Mouse (Mus musculus) layer of hippocampus, postnatal 10 days (tissue): ENCODE data around the gene Phox2a. TPM values are rescaled to one million over a fixed set of nuclear protein-coding genes. Genes with fewer than 3 reads are reported as not detected.

ENCODE experiments used
- DNase-seq, 2 experiments: peaks; one replicate each; pipeline ENCODE4 v3.0.0; 2021; ENCODE audit warnings: low spot score in 2 of 2
- long read RNA-seq: library from polyadenylated mRNA; stranded (forward); transcript quantifications from one replicate; pipeline ENCODE4 v2.0.0, GENCODE M21; 2023
- total RNA-seq, 2 experiments: library from RNA; stranded (reverse); gene quantifications; 2 replicates each; pipeline ENCODE4 v1.2.3; 2021

The Phox2a gene
- not detected for total RNA-seq
- long read RNA-seq: 0 reads

DNA sequence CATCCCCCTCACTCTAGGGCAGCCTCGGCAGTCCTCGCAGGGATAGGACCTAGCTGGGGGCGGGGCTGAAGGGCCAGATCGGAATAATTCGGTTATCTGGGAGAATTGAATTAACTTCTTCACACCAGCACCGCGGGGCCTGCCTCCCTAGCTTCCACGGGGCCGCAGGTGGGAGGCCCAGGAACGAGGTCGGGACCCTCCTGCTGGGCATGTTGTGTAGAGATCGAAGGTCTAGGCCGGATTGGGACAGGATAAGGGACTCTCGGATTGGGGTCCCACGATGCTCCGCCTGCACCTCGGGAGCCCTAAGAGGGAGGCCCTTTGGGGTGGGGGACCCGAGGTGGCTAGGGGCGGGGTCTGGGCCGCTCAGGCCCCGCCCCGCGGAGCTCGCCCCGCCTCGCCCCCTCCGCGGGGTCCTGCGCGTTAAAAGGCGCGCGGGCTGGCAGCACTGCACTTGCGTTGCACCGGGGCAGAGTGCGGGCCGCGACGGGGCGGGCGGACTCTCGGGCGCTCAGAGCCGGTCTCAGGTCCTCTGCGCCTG lies at the start of gene Phox2a:
Gene Phox2a (plus strand): TSS at position 453 of the 541 bp plus-strand sequence.
- DNase-seq: no peak

DNA sequence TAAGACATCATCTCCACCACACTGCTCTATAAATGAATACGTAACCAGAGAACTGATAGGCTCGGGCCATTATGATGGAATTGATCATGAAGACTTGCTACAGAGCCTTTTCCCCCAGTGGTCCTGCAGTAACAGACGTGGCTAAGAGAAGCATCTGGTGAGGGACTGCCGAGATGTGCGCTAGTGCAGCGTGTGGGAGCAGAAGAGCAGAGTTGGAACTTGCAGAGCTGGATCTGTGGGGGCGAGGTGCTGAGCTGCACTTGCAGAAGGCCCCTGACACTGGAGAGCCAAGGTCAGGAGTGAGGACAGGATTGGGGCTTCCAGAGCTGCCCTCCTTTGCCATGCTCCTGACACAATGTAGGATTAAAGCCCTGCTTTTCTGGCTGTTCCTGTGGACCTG lies 48.1 kb upstream of the Phox2a start:
- DNase-seq: no peak

DNA sequence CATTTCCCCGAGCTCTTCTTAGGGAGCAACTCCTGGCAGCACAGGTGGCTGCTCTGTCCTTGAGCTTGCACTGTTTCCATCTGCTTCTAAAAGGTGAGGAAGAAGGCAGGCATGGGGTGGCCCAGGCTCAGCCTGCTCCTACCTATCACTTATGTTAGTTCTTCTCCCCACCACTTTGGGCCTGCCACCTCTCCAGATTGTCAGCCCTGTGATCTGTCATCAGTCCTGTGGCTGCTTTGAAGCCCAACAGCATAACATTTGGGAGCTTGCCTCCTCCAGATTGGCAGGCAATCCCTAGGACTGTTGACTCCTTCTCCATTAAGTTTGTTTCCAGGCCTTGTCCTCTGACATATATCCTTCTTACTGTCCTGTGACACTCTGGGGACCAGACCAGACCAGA lies 46.5 kb upstream of the Phox2a start:
- no peak for DNase-seq

GRCm38 (mm10) chr7:101772687-101773086 lies 45.4 kb upstream of the Phox2a start:
- DNase-seq: peak; percentile 31 to 42

GRCm38 (mm10) chr7:101777053-101777452 lies 41.1 kb upstream of the Phox2a start:
- no peak for DNase-seq

DNA sequence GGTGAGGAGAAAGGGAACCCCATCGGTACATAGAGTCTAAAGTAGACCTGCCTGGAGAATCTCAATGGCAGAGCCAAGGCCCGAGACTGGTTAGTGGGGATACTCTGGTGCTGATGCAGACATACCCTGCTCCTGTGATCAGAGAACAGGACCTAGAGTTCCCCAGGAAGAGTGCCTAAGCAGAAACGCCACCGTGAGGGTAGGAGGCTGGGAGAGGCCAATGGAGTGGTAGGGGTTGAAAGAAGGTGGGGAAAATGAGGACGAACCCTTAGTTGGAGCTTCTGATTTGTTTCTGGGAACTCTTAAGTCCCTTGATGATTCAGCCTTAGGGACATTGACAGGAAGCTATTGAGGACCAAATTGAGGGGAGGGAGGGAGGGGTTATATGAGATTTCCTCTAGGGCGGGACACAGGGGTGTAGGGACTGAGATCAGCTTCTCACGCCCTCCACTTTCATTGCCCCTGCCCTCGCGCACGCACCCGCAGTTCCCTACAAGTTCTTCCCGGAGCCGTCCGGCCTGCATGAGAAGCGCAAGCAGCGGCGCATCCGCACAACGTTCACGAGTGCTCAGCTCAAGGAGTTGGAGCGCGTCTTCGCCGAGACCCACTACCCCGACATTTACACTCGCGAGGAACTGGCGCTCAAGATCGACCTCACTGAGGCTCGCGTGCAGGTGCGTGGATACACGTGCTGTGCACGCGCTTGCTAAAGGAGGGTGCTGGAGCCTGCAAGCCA lies 2.4 kb downstream of the Phox2a start:
- DNase-seq: peak in 1 of 2 experiments; percentile 11

DNA sequence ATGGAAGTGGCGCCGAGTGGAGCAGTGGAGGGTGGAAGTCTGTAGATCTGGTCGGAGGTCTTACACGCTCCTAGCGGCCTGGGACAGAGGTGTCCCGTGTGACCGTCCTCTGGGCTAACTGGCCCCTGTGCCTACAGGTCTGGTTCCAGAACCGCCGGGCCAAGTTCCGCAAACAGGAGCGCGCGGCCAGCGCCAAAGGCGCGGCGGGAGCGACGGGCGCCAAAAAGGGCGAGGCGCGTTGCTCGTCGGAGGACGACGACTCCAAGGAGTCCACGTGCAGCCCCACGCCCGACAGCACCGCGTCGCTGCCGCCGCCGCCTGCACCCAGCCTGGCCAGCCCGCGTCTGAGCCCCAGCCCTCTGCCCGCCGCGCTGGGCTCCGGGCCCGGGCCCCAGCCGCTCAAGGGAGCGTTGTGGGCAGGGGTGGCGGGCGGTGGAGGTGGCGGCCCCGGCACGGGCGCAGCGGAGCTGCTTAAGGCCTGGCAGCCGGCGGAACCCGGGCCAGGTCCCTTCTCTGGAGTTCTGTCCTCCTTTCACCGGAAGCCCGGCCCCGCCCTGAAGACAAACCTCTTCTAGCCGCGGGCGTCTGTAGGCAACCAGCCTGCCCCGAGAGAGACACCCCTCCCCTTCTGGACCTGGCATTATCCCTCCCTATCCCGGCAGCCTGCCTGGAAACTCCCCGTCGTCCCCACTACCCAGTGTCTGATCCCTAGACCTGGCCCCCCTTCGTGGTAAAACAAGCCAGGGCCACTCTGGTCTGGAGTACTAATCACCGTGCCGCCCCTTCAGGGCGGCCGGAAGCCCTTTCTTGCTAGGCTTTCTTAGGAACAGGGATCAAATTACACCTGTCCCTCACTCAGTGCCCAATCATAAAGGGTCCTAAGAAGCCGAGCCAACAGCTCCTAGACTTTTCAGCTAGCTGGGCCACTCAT lies 3.7 kb downstream of the Phox2a start:
- DNase-seq: peak in 1 of 2 experiments; percentile 57

GRCm38 (mm10) chr7:101822836-101823757 lies 5.0 kb downstream of the Phox2a start:
- DNase-seq: no peak

GRCm38 (mm10) chr7:101823758-101824630 lies 5.9 kb downstream of the Phox2a start:
- no peak for DNase-seq

DNA sequence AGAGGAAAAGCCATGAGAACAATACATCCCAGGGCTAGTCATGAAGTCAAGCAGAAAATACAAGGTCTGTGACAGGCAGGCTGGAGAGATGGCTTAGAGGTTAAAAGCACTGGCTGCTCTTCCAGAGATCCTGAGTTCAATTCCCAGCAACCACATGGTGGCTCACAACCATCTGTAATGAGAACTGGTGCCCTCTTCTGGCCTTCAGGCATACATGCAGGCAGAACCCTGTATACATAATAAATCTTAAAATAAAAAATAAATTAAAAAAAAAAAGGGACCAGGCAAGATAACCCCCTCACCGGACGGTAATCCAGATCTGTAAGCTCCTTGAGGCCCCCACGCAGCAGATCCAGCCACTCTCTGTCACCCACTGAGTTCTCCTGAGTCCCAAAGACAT lies 12.3 kb downstream of the Phox2a start:
- DNase-seq: no peak

GRCm38 (mm10) chr7:101831437-101831836 lies 13.3 kb downstream of the Phox2a start:
- no peak for DNase-seq

DNA sequence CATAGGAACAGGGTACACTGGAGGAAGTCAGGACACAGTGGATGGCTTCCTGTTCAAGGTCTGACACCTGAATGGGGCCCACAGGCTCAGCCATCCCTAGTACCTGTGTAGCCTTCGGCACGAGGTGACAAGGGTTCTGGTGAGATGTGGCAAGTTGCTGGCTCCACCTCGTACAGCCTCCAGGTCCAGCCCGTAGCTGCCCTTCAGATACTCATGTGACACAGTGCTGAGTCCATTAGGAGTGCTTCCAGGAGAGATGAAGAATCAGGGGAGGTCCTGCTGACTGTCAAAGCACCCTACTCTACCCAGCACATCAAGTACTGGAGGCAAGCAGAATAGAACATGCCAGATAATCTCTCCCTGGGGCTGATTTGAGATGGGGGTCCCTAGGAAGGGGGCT lies 14.3 kb downstream of the Phox2a start:
- DNase-seq: no peak

GRCm38 (mm10) chr7:101833352-101833751 lies 15.2 kb downstream of the Phox2a start:
- DNase-seq: no peak

GRCm38 (mm10) chr7:101833916-101834584 lies 15.9 kb downstream of the Phox2a start:
- DNase-seq: peak; percentile 41 to 63

DNA sequence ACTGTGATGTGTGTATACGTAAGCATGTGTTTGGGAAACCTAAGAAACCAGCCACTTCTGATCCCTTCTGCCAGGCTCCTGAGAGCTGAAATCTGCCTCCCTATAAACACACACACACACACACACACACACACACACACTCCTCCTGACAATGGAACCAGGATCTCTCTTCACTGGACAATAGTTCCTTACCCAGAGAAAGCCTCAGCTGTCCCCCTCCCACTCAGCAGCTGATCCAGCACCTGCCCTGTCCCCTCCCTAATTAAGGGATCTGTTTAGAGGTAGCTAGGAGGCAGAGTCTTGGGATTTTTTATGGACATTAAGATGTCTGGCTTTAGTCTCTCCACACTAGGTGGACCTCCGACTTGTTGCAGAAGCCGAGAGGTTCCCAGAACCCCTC lies 16.8 kb downstream of the Phox2a start:
- DNase-seq: no peak

- DNase-seq: no peak
These were observed 17.5 kb downstream of the Phox2a start for GRCm38 (mm10) chr7:101835457-101836109.

- peak; percentile 42 to 71 for DNase-seq
These were observed 18.4 kb downstream of the Phox2a start for GRCm38 (mm10) chr7:101836271-101837153.

GRCm38 (mm10) chr7:101837154-101837605 lies 19.1 kb downstream of the Phox2a start:
- no peak for DNase-seq
